Mouse (Mus musculus) embryonic fibroblast, embryonic 13.5 days (primary cell): ENCODE measurements around the gene Zbtb42.

Source experiments
- CTCF ChIP-seq: IDR thresholded peaks from 2 replicates; pipeline ENCODE4 v1.5.1; 2011; ENCODE audit warnings: mild to moderate bottlenecking, control low read depth, low read length, moderate library complexity, borderline replicate concordance; ENCODE audit not compliant: insufficient read depth
- POLR2A ChIP-seq: IDR thresholded peaks from 2 replicates; pipeline ENCODE4 v1.6.1; 2011; ENCODE audit warnings: low read depth, mild to moderate bottlenecking, control low read depth, low read length, moderate library complexity

GRCm38 (mm10) chr12:112660576-112661326, 17.9 kb upstream of the Zbtb42 start:
- TF ChIP-seq POLR2A (no peak), CTCF (no peak)
